Mouse (Mus musculus): ENCODE measurements around the gene Nadsyn1.

Gene Nadsyn1

DNA sequence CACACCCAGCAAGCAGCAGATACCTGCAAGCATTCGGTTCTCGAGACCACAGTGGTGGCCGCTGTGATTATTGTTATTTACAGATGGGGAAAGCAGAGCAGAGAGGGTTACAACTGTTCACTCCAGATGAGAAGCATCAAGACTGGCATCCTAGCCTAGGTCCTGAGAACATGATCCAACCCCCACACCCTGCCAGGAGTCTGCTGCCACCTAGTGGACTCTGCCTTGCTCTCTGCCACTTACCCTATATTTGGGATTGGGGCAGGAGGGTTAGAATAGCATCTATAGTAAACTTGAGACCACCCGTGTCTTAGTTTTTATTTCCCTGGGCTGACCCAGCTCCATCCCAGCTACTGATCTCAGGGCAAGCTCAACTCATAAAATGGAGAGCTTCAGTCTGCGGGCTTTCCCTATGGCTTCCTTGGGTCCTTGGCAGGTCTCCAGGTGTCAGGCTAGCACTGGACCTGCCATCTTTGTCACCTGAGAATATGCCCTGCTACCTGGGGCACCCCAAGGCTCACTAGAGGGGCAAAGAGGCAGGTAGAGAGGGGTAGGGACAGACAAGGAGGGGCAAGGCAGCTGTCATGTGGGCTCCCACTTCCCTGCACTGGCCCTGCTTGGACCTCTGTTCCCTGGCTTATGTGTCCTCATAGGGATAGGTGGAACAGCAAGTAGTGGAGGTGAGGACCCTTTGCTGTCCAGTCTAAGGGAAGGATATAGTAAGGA is 68.5 kb downstream of the Nadsyn1 start:
- DNase-seq, result peak; percentile 40

DNA sequence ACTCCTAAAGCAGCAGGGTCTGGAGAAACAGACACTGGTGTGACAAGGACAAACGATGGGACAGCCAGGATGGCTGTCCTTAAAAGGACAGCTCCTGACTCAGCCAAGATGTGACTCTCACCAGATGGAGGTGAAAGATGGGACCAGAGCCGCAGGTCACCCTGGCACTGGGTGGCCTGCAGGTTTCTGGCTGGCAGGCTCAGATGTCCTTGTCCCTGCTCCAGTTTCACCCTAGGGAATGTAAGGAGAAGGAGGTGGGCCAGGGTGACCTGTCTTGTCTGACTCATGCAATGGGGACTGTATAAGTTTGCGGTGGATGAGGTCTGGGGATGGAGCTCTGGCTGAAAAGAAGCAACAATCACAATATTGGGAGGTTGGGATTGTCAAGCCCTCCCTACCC is 70.0 kb downstream of the Nadsyn1 start:
- DNase-seq, result no peak

GRCm38 (mm10) chr7:143752056-143752455 is 70.6 kb downstream of the Nadsyn1 start:
- no peak for DNase-seq

- no peak for DNase-seq
Observed at GRCm38 (mm10) chr7:143751380-143751779, 71.3 kb downstream of the Nadsyn1 start.

GRCm38 (mm10) chr7:143749045-143749444 is 73.6 kb downstream of the Nadsyn1 start:
- no peak for DNase-seq

- peak; percentile 73 for DNase-seq
Observed at GRCm38 (mm10) chr7:143748041-143748868, 74.4 kb downstream of the Nadsyn1 start.
